Mouse (Mus musculus) liver, embryonic 12.5 days (tissue): ENCODE results near the gene Sec16b. TPM values are rescaled to one million over a fixed set of nuclear protein-coding genes. Genes with fewer than 3 reads are reported as not detected.
A peak's percentile ranks its signal among the peaks of the same experiment; 100 is the strongest.

ENCODE experiments used
- ATAC-seq: fragments of 200-750 bp; cut with Nextera tagmentation; 2 replicates; pipeline ENCODE4 v1.8.0; 2017; ENCODE audit warnings: moderate number of reproducible peaks, mild to moderate bottlenecking, moderate library complexity
- H3K27ac ChIP-seq: fragments of 300-500 bp; sonication (generic); 2 replicates; pipeline ENCODE4 v1.5.1; 2016; ENCODE audit warnings: mild to moderate bottlenecking
- H3K27me3 ChIP-seq: fragments of 300-500 bp; sonication (generic); replicated peaks from 2 replicates; pipeline ENCODE4 v1.6.1; 2016; ENCODE audit warnings: mild to moderate bottlenecking, moderate library complexity
- H3K36me3 ChIP-seq: fragments of 300-500 bp; sonication (generic); 2 replicates; pipeline ENCODE4 v1.6.1; 2016; ENCODE audit warnings: mild to moderate bottlenecking, moderate library complexity
- H3K4me1 ChIP-seq: fragments of 300-500 bp; sonication (generic); 2 replicates; pipeline ENCODE4 v1.6.1; 2016
- H3K4me2 ChIP-seq: fragments of 300-500 bp; sonication (generic); 2 replicates; pipeline ENCODE4 v1.6.1; 2016; ENCODE audit warnings: mild to moderate bottlenecking, moderate library complexity
- H3K4me3 ChIP-seq: fragments of 300-500 bp; sonication (generic); 2 replicates; pipeline ENCODE4 v1.5.1; 2016; ENCODE audit warnings: mild to moderate bottlenecking, moderate library complexity
- H3K9ac ChIP-seq: fragments of 300-500 bp; sonication (generic); 2 replicates; pipeline ENCODE4 v1.6.1; 2016; ENCODE audit warnings: mild to moderate bottlenecking, moderate library complexity
- H3K9me3 ChIP-seq: fragments of 300-500 bp; sonication (generic); replicated peaks from 2 replicates; pipeline ENCODE4 v1.6.1; 2016; ENCODE audit warnings: mild to moderate bottlenecking, moderate library complexity
- WGBS: fragments of 180-500 bp; shearing (Covaris S2); methylation state at CpG from one replicate; pipeline ENCODE4 v1.1.7; 2016; ENCODE audit not compliant: insufficient replicate concordance; 5-methylcytosine and 5-hydroxymethylcytosine counted together
- polyA plus RNA-seq: library from polyadenylated mRNA; unstranded; fragments of >200 nt; fragmentation: Nextera tagmentation; extraction: Ambion mirVana; gene quantifications from 2 replicates; pipeline ENCODE4 v1.2.1, GENCODE M21; 2016

Sec16b gene
- polyA plus RNA-seq, 1 experiment from 2014 or later, result 3.9 TPM

- 64% methylated on average over 8 of the region's 8 CpGs for WGBS
- Histone ChIP-seq H3K4me1 (peaks cover 13% of the 10 kb centered on the region), H3K27ac (no peak overlapping the region), H3K36me3 (no peaks in the 10 kb centered on the region), H3K9me3 (no peaks in the 10 kb centered on the region), H3K4me2 (no peak overlapping the region), H3K27me3 (no peaks in the 10 kb centered on the region), H3K4me3 (no peak overlapping the region), H3K9ac (no peak overlapping the region)
- no peak for ATAC-seq
Measured at GRCm38 (mm10) chr1:157516838-157517808, 10.6 kb downstream of the Sec16b start.

DNA sequence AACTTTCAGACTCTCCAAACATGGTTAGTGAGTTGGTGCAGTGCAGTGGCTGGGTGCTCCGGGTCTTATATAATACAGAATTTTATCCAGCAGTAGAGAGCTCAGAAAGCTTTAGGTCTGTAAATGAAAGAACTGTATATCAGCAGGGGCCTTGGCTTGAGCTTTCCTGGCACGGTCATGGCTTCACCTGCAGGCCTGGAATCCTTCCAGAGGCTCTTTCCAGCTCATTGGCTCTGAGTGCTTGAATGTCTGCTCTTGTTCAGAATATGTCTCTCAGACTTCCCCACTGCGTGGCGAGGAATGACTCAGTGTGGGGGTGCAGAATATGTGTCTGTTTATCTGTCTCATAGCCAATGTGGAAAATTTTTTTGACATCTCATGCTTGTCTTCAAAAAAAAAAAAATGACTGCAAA, 11.6 kb downstream of the Sec16b start:
- Histone ChIP-seq H3K27me3 (no peaks in the 10 kb centered on the region), H3K4me3 (no peak overlapping the region), H3K4me2 (no peak overlapping the region), H3K9me3 (no peaks in the 10 kb centered on the region), H3K4me1 (peaks cover 13% of the 10 kb centered on the region), H3K27ac (no peak overlapping the region), H3K9ac (no peak overlapping the region), H3K36me3 (no peaks in the 10 kb centered on the region)
- ATAC-seq, result no peak
- WGBS, result 56% methylated on average over 4 of the region's 4 CpGs

DNA sequence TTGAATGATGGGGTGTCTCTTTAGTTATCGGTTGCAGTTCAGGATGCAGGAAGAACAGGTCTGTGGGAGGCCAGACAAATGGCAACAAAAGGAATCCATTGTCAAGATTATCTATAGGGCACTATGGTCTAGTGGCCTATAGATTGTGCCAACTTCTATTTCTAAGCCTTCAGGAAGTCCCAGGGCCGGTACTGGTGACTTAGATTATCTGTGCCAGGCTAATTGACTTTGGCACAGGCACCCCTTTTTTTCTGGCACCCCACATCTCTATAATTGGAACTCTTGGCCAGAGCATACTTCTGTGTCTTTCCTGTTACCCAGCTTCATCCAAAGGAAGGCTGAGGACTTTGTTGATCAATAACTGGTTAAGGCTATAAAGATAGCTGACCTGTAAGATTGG, 12.9 kb downstream of the Sec16b start:
- H3K4me2 ChIP-seq, result no peak overlapping the region
- H3K4me3 ChIP-seq, result no peak overlapping the region

GRCm38 (mm10) chr1:157522322-157522721, 15.8 kb downstream of the Sec16b start:
- no peaks in the 10 kb centered on the region for H3K36me3 ChIP-seq
- no peak overlapping the region for H3K27ac ChIP-seq
- no peak overlapping the region for H3K4me3 ChIP-seq
- H3K9ac ChIP-seq, result no peak overlapping the region
- H3K27me3 ChIP-seq, result no peaks in the 10 kb centered on the region
- H3K9me3 ChIP-seq, result no peaks in the 10 kb centered on the region
- 70% methylated on average over 5 of the region's 5 CpGs for WGBS
- no peak for ATAC-seq
- H3K4me1 ChIP-seq, result no peaks in the 10 kb centered on the region
- no peak overlapping the region for H3K4me2 ChIP-seq

More for the DNA sequence above, 12.9 kb downstream of the Sec16b start:
- ATAC-seq, result no peak
- no peaks in the 10 kb centered on the region for H3K9me3 ChIP-seq
- no peaks in the 10 kb centered on the region for H3K27me3 ChIP-seq
- H3K27ac ChIP-seq, result no peak overlapping the region
- H3K4me1 ChIP-seq, result peaks cover 4% of the 10 kb centered on the region; the same call in 1 of the 2 replicates
- no peak overlapping the region for H3K9ac ChIP-seq
- WGBS, result 62% methylated on average over 2 of the region's 2 CpGs
- H3K36me3 ChIP-seq, result no peaks in the 10 kb centered on the region

- Histone ChIP-seq H3K4me1 (no peaks in the 10 kb centered on the region), H3K4me3 (no peak overlapping the region), H3K9ac (no peak overlapping the region), H3K27me3 (no peaks in the 10 kb centered on the region), H3K9me3 (no peaks in the 10 kb centered on the region), H3K4me2 (no peak overlapping the region), H3K36me3 (no peaks in the 10 kb centered on the region), H3K27ac (no peak overlapping the region)
- 39% methylated on average over 7 of the region's 7 CpGs for WGBS
- no peak for ATAC-seq
Measured at GRCm38 (mm10) chr1:157524775-157525174, 18.2 kb downstream of the Sec16b start.

GRCm38 (mm10) chr1:157525692-157526354, 19.3 kb downstream of the Sec16b start:
- Histone ChIP-seq H3K4me3 (0 out of 2 replicates have a peak overlapping the region, but pooled peaks have one; percentile 5), H3K4me2 (peak overlapping the region; percentile 21), H3K27ac (peak overlapping the region; percentile 48; the same call in 1 of the 2 replicates), H3K9me3 (no peaks in the 10 kb centered on the region), H3K9ac (no peak overlapping the region), H3K27me3 (no peaks in the 10 kb centered on the region), H3K4me1 (no peaks in the 10 kb centered on the region), H3K36me3 (no peaks in the 10 kb centered on the region)
- WGBS, result 72% methylated on average over 16 of the region's 16 CpGs
- peak; percentile 75 for ATAC-seq

DNA sequence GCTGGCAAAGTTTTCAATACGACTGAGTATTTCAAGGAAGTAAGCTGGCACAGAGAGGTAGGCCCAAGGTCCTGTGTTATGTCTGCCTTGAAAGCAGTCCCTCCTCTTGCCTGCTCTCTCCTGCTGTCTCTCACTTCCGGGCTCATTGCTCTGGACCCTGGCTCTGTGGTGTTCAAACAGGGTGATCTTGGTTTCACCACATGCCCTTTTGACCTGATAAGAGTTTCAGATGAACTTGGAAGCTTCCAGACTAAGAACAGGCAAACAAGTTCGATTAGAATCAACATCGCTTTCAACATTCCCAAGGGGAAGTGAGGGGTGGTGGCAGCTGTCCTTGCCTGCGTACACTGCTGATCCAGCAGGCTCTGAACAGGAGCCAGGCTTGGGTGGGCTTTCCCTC, 20.1 kb downstream of the Sec16b start:
- no peak overlapping the region for H3K9ac ChIP-seq
- H3K36me3 ChIP-seq, result no peaks in the 10 kb centered on the region
- 0 out of 2 replicates have a peak overlapping the region, but pooled peaks have one; percentile 12 for H3K4me3 ChIP-seq

GRCm38 (mm10) chr1:157532826-157533460, 26.4 kb downstream of the Sec16b start:
- H3K27me3 ChIP-seq, result no peaks in the 10 kb centered on the region
- ATAC-seq, result no peak
- H3K4me2 ChIP-seq, result no peak overlapping the region
- 49% methylated on average over 8 of the region's 8 CpGs for WGBS
- H3K9ac ChIP-seq, result no peak overlapping the region
- H3K4me1 ChIP-seq, result no peaks in the 10 kb centered on the region
- H3K27ac ChIP-seq, result no peak overlapping the region
- H3K4me3 ChIP-seq, result no peak overlapping the region
- H3K36me3 ChIP-seq, result no peaks in the 10 kb centered on the region
- no peaks in the 10 kb centered on the region for H3K9me3 ChIP-seq

More for the DNA sequence above, 20.1 kb downstream of the Sec16b start:
- 55% methylated on average over 5 of the region's 5 CpGs for WGBS
- peak; percentile 71 for ATAC-seq
- Histone ChIP-seq H3K9me3 (no peaks in the 10 kb centered on the region), H3K27ac (peak overlapping the region; percentile 48; the same call in 1 of the 2 replicates), H3K4me1 (no peaks in the 10 kb centered on the region), H3K4me2 (peak overlapping the region; percentile 32), H3K27me3 (no peaks in the 10 kb centered on the region)

DNA sequence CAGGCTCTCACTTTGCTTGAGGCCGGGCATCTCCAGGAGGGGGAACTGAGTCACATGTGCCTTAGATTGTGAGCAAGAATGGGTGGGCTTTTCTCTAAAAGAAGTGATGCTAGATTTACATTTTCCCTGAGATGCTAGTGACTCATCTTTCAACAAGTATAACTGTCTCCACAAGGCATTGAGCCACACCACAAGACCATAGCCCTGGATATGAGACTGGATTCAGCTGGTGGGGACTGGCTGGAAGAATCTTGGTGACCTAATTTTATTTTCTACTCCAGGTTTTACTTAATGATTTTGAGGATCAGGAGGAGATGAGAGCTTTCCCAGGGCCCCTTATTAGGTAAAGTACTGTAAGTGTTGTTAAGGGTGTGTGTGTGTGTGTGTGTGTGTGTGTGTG, 29.0 kb downstream of the Sec16b start:
- ATAC-seq, result no peak
- H3K36me3 ChIP-seq, result no peaks in the 10 kb centered on the region
- H3K9ac ChIP-seq, result no peak overlapping the region
- H3K4me3 ChIP-seq, result no peak overlapping the region
- no peaks in the 10 kb centered on the region for H3K4me1 ChIP-seq
- no peaks in the 10 kb centered on the region for H3K9me3 ChIP-seq
- no peaks in the 10 kb centered on the region for H3K27me3 ChIP-seq
- WGBS, result 83% methylated on average over 1 of the region's 1 CpGs
- no peak overlapping the region for H3K4me2 ChIP-seq
- H3K27ac ChIP-seq, result no peak overlapping the region

- WGBS, result 10% methylated on average over 6 of the region's 6 CpGs
- H3K36me3 ChIP-seq, result no peaks in the 10 kb centered on the region
- no peak for ATAC-seq
- no peak overlapping the region for H3K9ac ChIP-seq
- H3K4me1 ChIP-seq, result no peaks in the 10 kb centered on the region
- H3K9me3 ChIP-seq, result no peaks in the 10 kb centered on the region
- no peaks in the 10 kb centered on the region for H3K27me3 ChIP-seq
- no peak overlapping the region for H3K4me3 ChIP-seq
- no peak overlapping the region for H3K27ac ChIP-seq
- H3K4me2 ChIP-seq, result no peak overlapping the region
Measured at GRCm38 (mm10) chr1:157536471-157536870, 29.9 kb downstream of the Sec16b start.

DNA sequence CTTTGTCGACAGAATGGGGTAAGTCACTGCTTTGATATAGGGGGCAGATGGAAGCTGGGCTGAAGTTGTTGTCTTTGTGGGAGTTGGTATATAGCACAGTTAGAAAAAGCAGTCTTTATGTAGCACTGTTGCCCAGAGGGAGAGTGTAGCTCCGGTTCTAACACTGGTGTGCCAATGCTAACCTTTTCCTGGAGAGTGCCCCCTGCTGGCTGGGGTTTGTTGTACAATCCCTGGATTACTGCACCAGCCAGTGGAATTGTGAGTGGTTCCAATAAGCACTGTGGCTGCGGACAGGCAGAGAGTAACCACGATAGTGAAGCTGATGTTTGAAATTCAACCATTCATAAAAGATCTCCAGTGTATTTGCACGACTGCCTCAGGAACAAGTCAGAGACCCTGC, 31.1 kb downstream of the Sec16b start:
- no peak for ATAC-seq
- H3K36me3 ChIP-seq, result no peaks in the 10 kb centered on the region
- H3K4me1 ChIP-seq, result no peaks in the 10 kb centered on the region
- no peaks in the 10 kb centered on the region for H3K9me3 ChIP-seq
- H3K9ac ChIP-seq, result no peak overlapping the region
- H3K27me3 ChIP-seq, result no peaks in the 10 kb centered on the region
- no peak overlapping the region for H3K4me2 ChIP-seq
- no peak overlapping the region for H3K4me3 ChIP-seq
- no peak overlapping the region for H3K27ac ChIP-seq
- WGBS, result 69% methylated on average over 5 of the region's 5 CpGs

GRCm38 (mm10) chr1:157545056-157545455, 38.5 kb downstream of the Sec16b start:
- no peak for ATAC-seq
- 71% methylated on average over 8 of the region's 8 CpGs for WGBS
- Histone ChIP-seq H3K36me3 (no peaks in the 10 kb centered on the region), H3K9ac (no peak overlapping the region), H3K4me3 (no peak overlapping the region), H3K4me2 (no peak overlapping the region), H3K9me3 (no peaks in the 10 kb centered on the region), H3K27me3 (no peaks in the 10 kb centered on the region), H3K4me1 (no peaks in the 10 kb centered on the region), H3K27ac (no peak overlapping the region)
